Mouse (Mus musculus): Measurements from ENCODE around the gene Arl15.

- TF ChIP-seq CTCF (IDR thresholded peaks at IDR 0.05) (no peak), EP300 (IDR thresholded peaks at IDR 0.05; ENCODE audit: insufficient read depth, low read depth, low read length) (no peak)
These were observed 155.8 kb downstream of the Arl15 start for GRCm38 (mm10) chr13:113950131-113950530.

Measured in heart, adult 2 months (tissue).